Mouse (Mus musculus): ENCODE measurements around the gene Surf2. TPM values are rescaled to one million over a fixed set of nuclear protein-coding genes. Genes with fewer than 3 reads are reported as not detected.

The Surf2 gene
- polyA plus RNA-seq, 1 experiment from 2014 or later = 61.9 TPM

GRCm38 (mm10) chr2:26907109-26907508, 9.1 kb upstream of the Surf2 start:
- Histone ChIP-seq H3K36me3 (peaks cover 39% of the 10 kb centered on the region), H3K4me2 (replicated peaks) (no peak overlapping the region), H3K9ac (replicated peaks) (no peak overlapping the region), H3K4me1 (peaks cover 46% of the 10 kb centered on the region), H3K9me3 (no peaks in the 10 kb centered on the region), H3K27me3 (no peaks in the 10 kb centered on the region), H3K4me3 (no peak overlapping the region), H3K27ac (replicated peaks) (no peak overlapping the region)
- ATAC-seq (replicated peaks) = no peak
- 63% methylated on average over 4 of the region's 4 CpGs for WGBS

- peaks cover 57% of the 10 kb centered on the region for H3K36me3 ChIP-seq
- H3K27ac ChIP-seq (replicated peaks) = no peak overlapping the region
- no peaks in the 10 kb centered on the region for H3K27me3 ChIP-seq
- peak overlapping the region; percentile 93 for H3K4me3 ChIP-seq
- no peak for ATAC-seq (replicated peaks)
- no peaks in the 10 kb centered on the region for H3K9me3 ChIP-seq
- WGBS = 90% methylated on average over 18 of the region's 18 CpGs
- H3K4me1 ChIP-seq = peaks cover 45% of the 10 kb centered on the region
- H3K9ac ChIP-seq (replicated peaks) = peak overlapping the region; percentile 94; the same call in 1 of the 2 replicates
- peak overlapping the region; percentile 77 for H3K4me2 ChIP-seq (replicated peaks)
These were observed 7.3 kb upstream of the Surf2 start for GRCm38 (mm10) chr2:26908710-26909386.

GRCm38 (mm10) chr2:26909387-26909784, 6.8 kb upstream of the Surf2 start:
- ATAC-seq (replicated peaks) = no peak
- Histone ChIP-seq H3K36me3 (peaks cover 61% of the 10 kb centered on the region), H3K4me2 (replicated peaks) (peak overlapping the region; percentile 77)

GRCm38 (mm10) chr2:26910124-26910993, 5.8 kb upstream of the Surf2 start, which contains the start of the genes Med22 and Rpl7a:
Gene Med22 (minus strand): TSS chr2:26910677.
Gene Rpl7a (plus strand): TSS chr2:26910764.
- Histone ChIP-seq H3K36me3 (peaks cover 57% of the 10 kb centered on the region), H3K27me3 (no peaks in the 10 kb centered on the region), H3K27ac (replicated peaks) (peak within 1 kb of the TSS; percentile 93), H3K9ac (replicated peaks) (peak within 1 kb of the TSS; percentile 94), H3K9me3 (no peaks in the 10 kb centered on the region), H3K4me2 (replicated peaks) (peak within 1 kb of the TSS; percentile 92), H3K4me3 (peak within 1 kb of the TSS; percentile 93), H3K4me1 (peaks cover 53% of the 10 kb centered on the region)
- ATAC-seq (replicated peaks) = peak; percentile 93
- under 1% methylated on average over 72 of the region's 74 CpGs for WGBS

More at GRCm38 (mm10) chr2:26909387-26909784, 6.8 kb upstream of the Surf2 start:
- Histone ChIP-seq H3K4me1 (peaks cover 43% of the 10 kb centered on the region), H3K27ac (replicated peaks) (no peak overlapping the region), H3K27me3 (no peaks in the 10 kb centered on the region), H3K4me3 (peak overlapping the region; percentile 93), H3K9ac (replicated peaks) (peak overlapping the region; percentile 94), H3K9me3 (no peaks in the 10 kb centered on the region)

- peak overlapping the region; percentile 93 for H3K4me3 ChIP-seq
- H3K9me3 ChIP-seq = no peaks in the 10 kb centered on the region
- H3K4me2 ChIP-seq (replicated peaks) = peak overlapping the region; percentile 92
- peaks cover 59% of the 10 kb centered on the region for H3K4me1 ChIP-seq
- H3K27ac ChIP-seq (replicated peaks) = peak overlapping the region; percentile 93
- H3K36me3 ChIP-seq = peaks cover 50% of the 10 kb centered on the region
- peak overlapping the region; percentile 94 for H3K9ac ChIP-seq (replicated peaks)
- H3K27me3 ChIP-seq = no peaks in the 10 kb centered on the region
- WGBS = under 1% methylated on average over 37 of the region's 37 CpGs
- ATAC-seq (replicated peaks) = peak; percentile 57
These were observed 5.0 kb upstream of the Surf2 start for GRCm38 (mm10) chr2:26910994-26911765.

GRCm38 (mm10) chr2:26912253-26912770, 3.9 kb upstream of the Surf2 start:
- Histone ChIP-seq H3K4me1 (peaks cover 65% of the 10 kb centered on the region), H3K36me3 (peaks cover 38% of the 10 kb centered on the region), H3K27ac (replicated peaks) (0 out of 2 replicates have a peak overlapping the region, but pooled peaks have one; percentile 93), H3K9ac (replicated peaks) (peak overlapping the region; percentile 94), H3K9me3 (no peaks in the 10 kb centered on the region), H3K4me2 (replicated peaks) (peak overlapping the region; percentile 92), H3K4me3 (peak overlapping the region; percentile 93), H3K27me3 (no peaks in the 10 kb centered on the region)
- no peak for ATAC-seq (replicated peaks)
- WGBS = 62% methylated on average over 5 of the region's 5 CpGs

GRCm38 (mm10) chr2:26913416-26914147, 2.6 kb upstream of the Surf2 start:
- Histone ChIP-seq H3K4me2 (replicated peaks) (no peak overlapping the region), H3K27me3 (no peaks in the 10 kb centered on the region), H3K4me3 (0 out of 2 replicates have a peak overlapping the region, but pooled peaks have one; percentile 2), H3K4me1 (peaks cover 63% of the 10 kb centered on the region), H3K27ac (replicated peaks) (no peak overlapping the region), H3K36me3 (peaks cover 35% of the 10 kb centered on the region), H3K9me3 (no peaks in the 10 kb centered on the region), H3K9ac (replicated peaks) (no peak overlapping the region)
- WGBS = 87% methylated on average over 17 of the region's 17 CpGs
- no peak for ATAC-seq (replicated peaks)

GRCm38 (mm10) chr2:26914148-26914941, 1.8 kb upstream of the Surf2 start:
- Histone ChIP-seq H3K27ac (replicated peaks) (no peak overlapping the region), H3K9me3 (no peaks in the 10 kb centered on the region), H3K4me2 (replicated peaks) (0 out of 2 replicates have a peak overlapping the region, but pooled peaks have one; percentile 96), H3K4me1 (peaks cover 55% of the 10 kb centered on the region), H3K4me3 (no peak overlapping the region), H3K36me3 (peaks cover 43% of the 10 kb centered on the region), H3K9ac (replicated peaks) (no peak overlapping the region), H3K27me3 (no peaks in the 10 kb centered on the region)
- ATAC-seq (replicated peaks) = no peak
- 61% methylated on average over 8 of the region's 8 CpGs for WGBS

- ATAC-seq (replicated peaks) = peak; percentile 3; the same call in 1 of the 2 replicates
- Histone ChIP-seq H3K27me3 (no peaks in the 10 kb centered on the region), H3K9ac (replicated peaks) (peak overlapping the region; percentile 77), H3K4me3 (peak overlapping the region; percentile 71), H3K9me3 (no peaks in the 10 kb centered on the region), H3K4me1 (peaks cover 46% of the 10 kb centered on the region), H3K4me2 (replicated peaks) (peak overlapping the region; percentile 96), H3K27ac (replicated peaks) (peak overlapping the region; percentile 75), H3K36me3 (peaks cover 65% of the 10 kb centered on the region)
- WGBS = 3% methylated on average over 13 of the region's 13 CpGs
These were observed 571 bp downstream of the Surf2 start for GRCm38 (mm10) chr2:26916738-26917137.

GRCm38 (mm10) chr2:26919684-26920083, 3.5 kb downstream of the Surf2 start:
- 91% methylated on average over 3 of the region's 3 CpGs for WGBS
- peaks cover 67% of the 10 kb centered on the region for H3K36me3 ChIP-seq

More at GRCm38 (mm10) chr2:26919684-26920083, 3.5 kb downstream of the Surf2 start:
- H3K4me3 ChIP-seq = no peak overlapping the region
- no peaks in the 10 kb centered on the region for H3K9me3 ChIP-seq
- H3K4me2 ChIP-seq (replicated peaks) = no peak overlapping the region
- peaks cover 32% of the 10 kb centered on the region for H3K4me1 ChIP-seq
- H3K9ac ChIP-seq (replicated peaks) = no peak overlapping the region
- H3K27ac ChIP-seq (replicated peaks) = no peak overlapping the region
- H3K27me3 ChIP-seq = no peaks in the 10 kb centered on the region
- ATAC-seq (replicated peaks) = no peak
